Mouse (Mus musculus) embryo, embryonic 11 days (tissue): ENCODE data around the gene Calm3.

ENCODE experiments used
- DNase-seq: peaks from one replicate; pipeline ENCODE4 v3.0.0-alpha.2; 2015

Gene Calm3

GRCm38 (mm10) chr7:16914453-16915343 is 9.2 kb downstream of the Calm3 start:
- DNase-seq: no peak

GRCm38 (mm10) chr7:16913806-16914452 is 10.0 kb downstream of the Calm3 start:
- DNase-seq: peak; percentile 83

DNA sequence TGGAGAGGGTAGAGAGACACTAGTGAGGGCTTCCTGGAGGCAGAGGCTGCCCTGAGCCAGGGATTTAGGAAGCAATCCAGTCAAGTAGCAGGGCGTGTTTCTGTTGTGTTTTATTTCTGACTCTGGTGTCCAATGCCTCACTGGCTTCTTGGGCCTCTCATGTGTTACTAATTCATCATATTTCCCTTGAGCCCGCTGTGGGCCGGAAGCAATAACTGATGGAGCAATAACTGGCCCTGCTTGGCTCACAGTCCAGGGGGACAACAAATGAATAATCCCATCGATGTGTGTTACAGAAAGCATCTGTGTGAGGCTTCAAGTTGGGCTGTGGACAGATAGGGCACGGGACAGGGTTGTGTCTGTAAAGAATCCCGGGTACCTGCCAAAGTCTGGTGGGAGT is 11.6 kb downstream of the Calm3 start:
- DNase-seq: no peak

DNA sequence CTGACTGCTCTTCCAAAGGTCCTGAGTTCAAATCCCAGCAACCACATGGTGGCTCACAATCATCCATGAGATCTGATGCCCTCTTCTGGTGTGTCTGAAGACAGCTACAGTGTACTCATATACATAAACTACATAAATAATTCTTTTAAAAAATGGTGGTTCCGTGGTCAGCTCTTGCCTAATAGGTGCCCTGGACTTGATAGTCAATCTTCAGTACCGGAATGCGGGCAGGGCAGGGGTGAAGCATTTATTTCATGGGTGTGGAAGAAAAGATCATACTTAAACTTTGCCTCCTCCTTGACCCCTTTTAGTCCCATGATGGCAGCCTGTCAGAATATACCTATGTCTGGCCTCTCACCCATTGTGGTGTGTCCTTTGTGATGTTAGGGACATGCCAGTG is 12.0 kb downstream of the Calm3 start:
- no peak for DNase-seq

- DNase-seq: no peak
Measured at GRCm38 (mm10) chr7:16909909-16910308, 14.0 kb downstream of the Calm3 start.

DNA sequence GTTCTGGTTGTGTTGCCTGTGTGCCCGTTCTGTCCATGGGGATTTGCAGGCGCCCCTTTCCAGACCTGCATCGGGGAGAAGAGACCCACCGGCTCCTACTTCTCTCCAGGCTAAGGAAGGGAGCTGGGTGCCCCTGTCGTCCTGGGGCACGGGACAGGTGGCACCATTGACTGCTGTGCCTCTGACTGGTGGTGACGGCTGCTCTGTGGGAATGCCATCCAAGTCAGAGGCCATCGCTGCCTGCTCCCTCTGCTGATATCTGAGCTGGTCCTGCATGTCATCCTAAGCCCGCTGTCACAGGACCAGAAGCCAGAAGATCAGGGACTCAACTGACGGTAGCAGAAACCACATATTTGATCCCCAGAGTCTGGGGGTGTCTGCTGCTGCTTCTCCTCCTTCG is 15.1 kb downstream of the Calm3 start:
- no peak for DNase-seq

GRCm38 (mm10) chr7:16908367-16908766 is 15.5 kb downstream of the Calm3 start:
- DNase-seq: no peak

- DNase-seq: no peak
Measured at GRCm38 (mm10) chr7:16907842-16908241, 16.1 kb downstream of the Calm3 start.

- DNase-seq: no peak
Measured at GRCm38 (mm10) chr7:16906889-16907559, 16.9 kb downstream of the Calm3 start.

GRCm38 (mm10) chr7:16906281-16906680 is 17.6 kb downstream of the Calm3 start, which contains the start of gene Ptgir:
Gene Ptgir (plus strand): TSS chr7:16906490.
- no peak for DNase-seq

GRCm38 (mm10) chr7:16905491-16906021 is 18.4 kb downstream of the Calm3 start:
- DNase-seq: no peak

DNA sequence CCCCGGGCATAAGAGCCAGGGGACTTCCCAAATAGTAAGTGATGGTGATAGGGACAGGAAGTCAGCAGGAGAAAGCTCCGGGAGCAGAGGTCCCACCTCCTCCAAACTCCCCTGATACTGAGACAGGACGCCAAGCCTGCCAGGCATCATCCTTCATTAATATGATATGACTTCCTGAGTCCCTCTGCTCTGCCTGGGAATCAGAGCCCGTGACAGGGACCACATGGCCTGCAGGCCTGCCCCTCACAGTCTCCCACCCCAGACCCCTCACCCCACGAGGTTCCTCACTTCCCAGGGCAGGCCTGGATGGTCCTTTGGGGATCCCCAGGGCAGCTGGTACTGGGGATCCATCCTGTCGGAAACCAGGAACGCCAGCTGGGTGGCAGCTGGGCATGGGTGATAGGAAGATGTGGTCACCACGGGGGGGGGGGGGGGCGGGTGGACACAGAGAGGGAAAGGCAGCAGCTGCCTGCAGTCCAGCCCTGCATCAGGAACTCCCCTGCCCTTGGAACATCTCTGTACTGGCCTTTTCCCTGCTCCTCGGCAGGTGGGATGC is 19.7 kb downstream of the Calm3 start:
- no peak for DNase-seq

GRCm38 (mm10) chr7:16903439-16903955 is 20.4 kb downstream of the Calm3 start:
- DNase-seq: no peak

GRCm38 (mm10) chr7:16900526-16900925 is 23.4 kb downstream of the Calm3 start:
- DNase-seq: no peak

DNA sequence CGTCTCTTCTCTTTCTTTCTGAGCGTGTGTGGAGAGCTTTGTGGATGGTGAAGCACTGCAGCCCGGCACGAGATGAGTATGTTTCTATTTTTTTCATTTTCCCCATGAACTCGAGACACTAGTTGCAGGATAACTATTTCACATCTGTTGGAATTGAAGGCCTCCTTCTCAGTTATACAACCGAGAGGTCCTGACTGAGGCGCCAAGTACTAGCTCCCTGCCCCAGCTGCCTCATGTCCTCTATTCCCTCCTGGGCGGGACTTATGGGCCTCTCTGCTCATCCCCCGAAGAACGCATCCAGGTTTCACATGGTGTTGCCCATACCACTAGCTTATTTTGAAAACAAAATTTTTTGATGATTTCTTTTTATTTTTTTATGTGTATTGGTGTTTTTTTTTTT is 28.4 kb downstream of the Calm3 start:
- no peak for DNase-seq

DNA sequence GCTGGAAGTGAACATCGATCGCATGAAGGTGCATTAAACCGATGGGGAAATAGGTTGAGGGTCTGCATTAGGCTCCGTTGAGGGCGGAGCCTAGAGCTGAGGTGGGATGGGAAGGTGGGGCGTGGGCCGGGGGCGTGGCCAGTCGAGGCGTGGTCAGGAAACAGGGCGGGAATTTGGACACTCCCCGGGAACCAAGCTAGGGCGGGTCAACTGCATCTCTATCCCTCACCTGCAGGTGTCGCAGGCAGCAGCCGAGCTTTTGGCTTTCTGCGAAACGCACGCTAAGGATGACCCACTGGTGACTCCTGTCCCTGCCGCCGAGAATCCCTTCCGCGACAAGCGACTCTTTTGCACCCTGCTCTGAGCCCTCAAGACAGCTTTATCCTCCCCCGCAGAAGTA is 28.9 kb downstream of the Calm3 start:
- peak; percentile 89 for DNase-seq

DNA sequence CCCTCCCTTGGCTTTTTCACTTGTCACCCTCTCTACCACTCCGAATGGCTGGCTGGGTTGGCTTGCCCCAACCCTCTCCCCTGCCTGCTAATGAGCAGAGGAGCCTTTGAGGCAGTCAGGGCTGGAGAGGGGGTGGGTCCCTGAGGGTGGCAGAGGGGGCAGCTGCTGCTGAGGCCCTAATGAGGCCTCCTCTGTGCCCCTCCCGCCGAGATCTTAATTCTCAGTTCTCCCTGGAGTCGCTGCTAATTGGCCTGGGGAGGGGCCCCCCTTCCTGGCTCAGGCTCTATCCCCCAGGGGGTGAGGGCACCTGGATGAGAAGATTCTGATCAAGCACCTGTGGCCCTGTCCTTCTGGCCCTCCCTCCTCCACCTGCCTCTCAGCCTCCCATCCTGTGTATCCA is 29.6 kb downstream of the Calm3 start:
- peak; percentile 31 for DNase-seq

DNA sequence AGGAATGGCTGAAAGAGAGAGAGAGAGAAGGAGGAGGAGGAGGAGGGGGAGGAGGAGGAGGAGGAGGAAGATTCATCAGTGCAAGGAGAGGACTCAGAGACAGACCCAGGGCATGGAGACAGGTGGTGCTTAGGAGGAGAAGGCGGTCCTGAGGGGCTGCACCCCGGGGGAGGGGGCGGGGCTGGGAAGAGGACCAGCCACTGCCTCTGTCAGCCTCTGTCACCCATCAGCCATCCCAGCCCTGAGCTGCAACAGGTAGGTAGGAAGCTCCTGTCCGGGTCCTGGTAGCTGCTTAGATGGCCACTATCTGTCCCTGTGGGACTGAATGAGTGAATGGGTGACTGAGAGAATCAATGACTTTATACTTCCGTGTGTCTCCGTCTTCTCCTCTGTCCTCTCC is 30.3 kb downstream of the Calm3 start:
- no peak for DNase-seq

DNA sequence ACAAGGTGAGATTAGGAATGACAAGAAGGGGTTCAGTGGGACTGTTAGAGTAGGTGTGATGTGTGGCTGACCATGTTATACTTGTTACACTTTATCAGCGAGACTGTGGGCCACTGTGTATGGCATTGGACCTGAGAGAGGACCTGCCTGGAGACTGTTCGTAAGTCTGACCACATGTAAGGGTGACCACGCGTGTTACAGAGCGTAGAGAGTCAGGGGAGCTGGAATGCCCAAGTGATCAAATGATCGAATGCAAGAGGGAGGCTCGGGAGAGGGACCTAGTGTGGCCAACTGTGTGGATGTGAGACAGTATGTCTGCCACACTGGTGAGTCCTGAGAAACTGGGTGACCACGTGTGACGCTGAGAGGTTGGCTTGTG is 31.6 kb downstream of the Calm3 start:
- DNase-seq: no peak

DNA sequence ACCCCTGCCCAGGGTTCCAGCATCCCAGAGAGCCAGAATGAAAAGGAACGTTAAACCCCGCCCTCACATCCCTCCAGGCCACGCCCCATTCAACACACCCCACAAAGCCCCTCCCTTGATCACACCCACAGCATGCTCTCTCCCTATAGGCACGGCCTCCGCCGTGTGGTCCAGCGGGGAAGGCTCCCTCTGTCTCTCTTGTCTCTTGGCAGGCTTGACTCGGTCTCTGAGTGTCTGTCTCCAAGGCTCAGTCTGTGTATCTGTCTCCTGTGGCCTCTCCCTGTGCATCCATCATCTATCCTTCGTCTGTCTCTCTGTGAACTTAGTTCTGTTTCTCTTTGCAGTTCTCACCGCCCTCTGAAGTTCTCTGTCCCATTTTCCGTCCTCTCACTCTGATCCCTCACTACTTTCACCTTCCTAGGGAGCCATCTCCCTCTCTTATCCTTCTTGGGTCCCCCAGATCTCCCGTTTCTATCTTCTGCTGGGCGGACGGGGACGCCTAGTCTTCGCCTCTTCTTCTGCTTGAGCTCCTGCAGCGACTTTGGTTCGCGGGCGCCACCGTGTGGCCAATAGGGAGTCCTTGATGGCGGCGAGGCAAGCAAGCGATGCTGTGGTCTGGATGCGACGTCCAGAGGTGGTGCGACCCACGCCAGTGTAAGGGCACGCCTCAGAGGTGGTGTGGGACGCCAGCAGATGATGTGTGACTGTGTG is 32.1 kb downstream of the Calm3 start, which contains the start of gene Gng8:
Gng8 (plus strand) TSS at position 146 of the 711 bp plus-strand sequence.
- DNase-seq: peak; percentile 93

DNA sequence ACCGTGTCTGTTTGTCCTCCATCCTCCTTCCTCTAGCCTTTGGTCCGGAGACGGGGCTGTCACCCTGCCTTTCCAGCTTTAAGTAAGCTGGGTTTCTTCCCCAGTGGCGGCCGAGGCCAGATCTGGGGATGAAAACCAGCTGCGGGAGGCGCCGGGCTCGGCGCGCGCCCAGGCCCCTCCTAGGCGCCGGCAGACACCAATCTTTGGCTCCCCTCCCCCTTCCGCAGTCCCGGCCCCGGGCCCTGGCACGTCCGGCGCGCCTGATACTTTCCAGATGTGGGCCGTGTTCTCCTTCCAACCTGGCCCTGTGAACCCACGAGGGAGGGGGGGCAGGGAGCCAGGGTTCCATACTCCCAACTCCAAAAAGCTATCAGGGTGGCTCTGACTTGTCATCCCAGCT is 33.0 kb downstream of the Calm3 start:
- DNase-seq: peak; percentile 93

DNA sequence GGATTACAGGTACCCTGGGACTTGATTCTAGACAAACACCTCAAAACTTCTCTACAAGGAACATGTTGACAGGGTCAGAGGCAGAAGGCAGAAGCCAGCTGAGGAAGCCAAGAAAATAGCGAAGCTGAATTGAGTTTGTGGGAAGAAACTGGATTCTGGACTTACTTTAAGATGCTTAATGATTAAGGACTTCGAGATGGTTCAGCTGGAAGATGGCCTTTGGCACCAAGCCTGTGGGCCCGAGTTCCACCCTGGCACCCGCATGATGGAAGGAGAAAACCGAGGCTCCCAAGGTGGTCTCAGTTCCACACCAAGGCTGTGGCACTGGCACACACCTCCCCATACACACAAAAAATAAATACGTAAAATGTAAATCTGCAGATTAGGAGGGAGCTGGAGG is 33.4 kb downstream of the Calm3 start:
- DNase-seq: no peak
